Mouse (Mus musculus) kidney, embryonic 15.5 days (tissue): ENCODE data around the gene Tbc1d23. TPM values are rescaled to one million over a fixed set of nuclear protein-coding genes. Genes with fewer than 3 reads are reported as not detected.

Source experiments
- ATAC-seq: fragments of 200-750 bp; cut with Nextera tagmentation; replicated peaks from 2 replicates; pipeline ENCODE4 v1.8.0; 2017; ENCODE audit warnings: moderate TSS enrichment; ENCODE audit not compliant: low FRiP score
- H3K27ac ChIP-seq: fragments of 300-500 bp; sonication (generic); 2 replicates; pipeline ENCODE4 v1.5.1; 2015; ENCODE audit warnings: mild to moderate bottlenecking, inconsistent platforms
- H3K27me3 ChIP-seq: fragments of 300-500 bp; sonication (generic); 2 replicates; pipeline ENCODE4 v1.6.1; 2015; ENCODE audit warnings: inconsistent platforms
- H3K36me3 ChIP-seq: fragments of 300-500 bp; sonication (generic); 2 replicates; pipeline ENCODE4 v1.6.1; 2015; ENCODE audit warnings: inconsistent platforms
- H3K4me1 ChIP-seq: fragments of 300-500 bp; sonication (generic); 2 replicates; pipeline ENCODE4 v1.6.1; 2015; ENCODE audit warnings: inconsistent platforms
- H3K4me2 ChIP-seq: fragments of 300-500 bp; sonication (generic); 2 replicates; pipeline ENCODE4 v1.6.1; 2015; ENCODE audit warnings: moderate library complexity, mild to moderate bottlenecking, inconsistent platforms
- H3K4me3 ChIP-seq: fragments of 300-500 bp; sonication (generic); replicated peaks from 2 replicates; pipeline ENCODE4 v1.5.1; 2015; ENCODE audit warnings: mild to moderate bottlenecking, inconsistent platforms
- H3K9ac ChIP-seq: fragments of 300-500 bp; sonication (generic); 2 replicates; pipeline ENCODE4 v1.6.1; 2015; ENCODE audit warnings: mild to moderate bottlenecking, inconsistent platforms
- H3K9me3 ChIP-seq: fragments of 300-500 bp; sonication (generic); replicated peaks from 2 replicates; pipeline ENCODE4 v1.6.1; 2016; ENCODE audit warnings: inconsistent platforms
- WGBS: fragments of 180-500 bp; shearing (Covaris S2); methylation state at CpG from one replicate; pipeline ENCODE4 v1.1.7; 2015; ENCODE audit warnings: mixed read lengths; 5-methylcytosine and 5-hydroxymethylcytosine counted together
- polyA plus RNA-seq: library from polyadenylated mRNA; unstranded; fragments of >200 nt; fragmentation: Nextera tagmentation; extraction: Ambion mirVana; gene quantifications from 2 replicates; pipeline ENCODE4 v1.2.1, GENCODE M21; 2015

Tbc1d23 gene
- polyA plus RNA-seq, 1 experiment from 2014 or later = 25.6 TPM

DNA sequence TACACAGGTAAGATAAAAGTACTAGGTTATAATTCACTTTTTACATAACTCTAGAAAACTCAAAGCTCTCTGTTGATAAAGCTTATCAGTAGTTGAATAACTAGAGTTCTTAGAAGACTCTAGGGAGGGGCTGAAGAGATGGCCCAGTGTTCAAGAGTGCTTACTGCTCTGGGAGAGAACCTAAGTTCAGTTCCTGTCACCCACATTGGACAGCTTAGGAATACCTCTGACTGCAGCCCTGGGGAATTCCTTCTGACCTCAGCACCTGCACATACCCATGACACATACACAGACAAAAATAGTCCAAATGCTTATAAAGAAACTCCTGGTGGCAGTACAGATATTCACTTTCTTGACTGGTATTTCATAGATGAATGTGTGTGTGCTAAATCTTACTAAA lies 75.4 kb downstream of the Tbc1d23 start:
- Histone ChIP-seq H3K4me1 (no peaks in the 10 kb centered on the region), H3K27me3 (no peaks in the 10 kb centered on the region), H3K36me3 (peaks cover 86% of the 10 kb centered on the region), H3K9me3 (no peaks in the 10 kb centered on the region), H3K4me3 (no peak overlapping the region), H3K4me2 (no peak overlapping the region), H3K9ac (no peak overlapping the region), H3K27ac (no peak overlapping the region)
- no peak for ATAC-seq

DNA sequence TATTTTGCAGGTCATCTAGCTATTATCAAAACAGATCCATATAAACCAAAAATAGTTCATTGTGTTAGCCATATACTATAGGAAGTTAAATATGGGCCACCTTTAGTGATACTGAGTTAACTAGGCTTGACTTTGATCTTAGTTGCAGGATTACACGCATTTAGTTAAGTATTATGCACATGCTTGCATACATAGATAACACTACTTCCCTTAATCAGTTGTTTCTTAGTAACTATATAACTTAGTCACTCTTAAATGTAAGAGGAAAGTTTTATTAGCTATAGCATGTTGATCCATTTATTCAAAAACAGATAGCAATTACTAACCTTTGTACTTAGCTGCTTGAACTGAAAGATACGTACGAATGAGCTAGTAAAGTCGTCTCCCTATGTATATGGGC lies 79.9 kb downstream of the Tbc1d23 start:
- no peak overlapping the region for H3K27ac ChIP-seq
- no peaks in the 10 kb centered on the region for H3K27me3 ChIP-seq
- H3K36me3 ChIP-seq = peaks cover 79% of the 10 kb centered on the region
- no peak for ATAC-seq
- no peaks in the 10 kb centered on the region for H3K9me3 ChIP-seq
- H3K9ac ChIP-seq = no peak overlapping the region
- no peak overlapping the region for H3K4me2 ChIP-seq
- H3K4me3 ChIP-seq = no peak overlapping the region
- WGBS = 94% methylated on average over 4 of the region's 4 CpGs
- no peaks in the 10 kb centered on the region for H3K4me1 ChIP-seq

DNA sequence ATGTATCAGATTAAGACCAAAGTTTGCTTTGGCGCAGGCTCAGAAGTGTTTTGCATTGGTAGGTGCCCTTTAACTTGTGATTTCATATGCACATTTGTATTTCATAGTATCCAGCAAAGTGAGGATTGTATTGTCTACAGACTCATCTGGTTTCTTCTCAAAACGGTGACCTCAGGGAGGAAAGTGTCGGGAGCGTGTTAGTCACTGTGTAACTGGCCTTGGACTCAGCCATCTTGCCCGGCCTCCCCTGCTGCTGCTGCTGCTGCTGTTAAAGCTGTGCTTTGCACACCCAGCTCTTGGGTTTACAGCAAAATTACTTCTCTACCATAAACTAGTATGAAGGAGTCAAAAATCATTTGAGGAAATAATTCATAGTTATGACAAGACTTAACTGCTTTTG lies 86.6 kb downstream of the Tbc1d23 start:
- Histone ChIP-seq H3K4me3 (no peak overlapping the region), H3K27me3 (no peaks in the 10 kb centered on the region), H3K9ac (no peak overlapping the region), H3K9me3 (no peaks in the 10 kb centered on the region), H3K27ac (no peak overlapping the region), H3K36me3 (peaks cover 72% of the 10 kb centered on the region), H3K4me1 (no peaks in the 10 kb centered on the region), H3K4me2 (no peak overlapping the region)
- no peak for ATAC-seq
- WGBS = 88% methylated on average over 5 of the region's 5 CpGs

DNA sequence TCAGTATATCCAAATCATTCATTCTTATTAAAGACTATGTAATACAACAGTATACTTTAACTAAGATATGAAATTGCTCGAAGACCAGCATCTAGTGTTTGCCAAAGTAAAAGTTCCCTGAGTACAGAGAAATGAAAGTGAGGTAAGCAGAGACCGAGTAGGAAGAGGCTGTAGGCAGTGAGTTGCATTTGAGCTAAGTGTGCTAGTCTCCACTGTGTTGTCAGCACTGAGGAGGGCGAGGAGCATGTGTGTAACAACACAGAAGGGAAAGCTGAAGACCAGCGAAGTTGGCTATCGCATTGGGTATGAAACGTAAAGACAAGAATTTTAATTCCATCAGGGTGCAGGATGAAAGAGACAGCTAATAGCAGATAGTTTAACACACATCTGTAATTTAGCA lies 97.7 kb downstream of the Tbc1d23 start:
- no peak for ATAC-seq
- Histone ChIP-seq H3K4me2 (no peak overlapping the region), H3K9ac (no peak overlapping the region), H3K4me1 (0 out of 2 replicates have a peak, but pooled peaks cover 4% of the 10 kb centered on the region), H3K4me3 (no peak overlapping the region), H3K36me3 (peaks cover 48% of the 10 kb centered on the region), H3K27me3 (no peaks in the 10 kb centered on the region), H3K27ac (no peak overlapping the region), H3K9me3 (no peaks in the 10 kb centered on the region)
- 93% methylated on average over 6 of the region's 6 CpGs for WGBS

DNA sequence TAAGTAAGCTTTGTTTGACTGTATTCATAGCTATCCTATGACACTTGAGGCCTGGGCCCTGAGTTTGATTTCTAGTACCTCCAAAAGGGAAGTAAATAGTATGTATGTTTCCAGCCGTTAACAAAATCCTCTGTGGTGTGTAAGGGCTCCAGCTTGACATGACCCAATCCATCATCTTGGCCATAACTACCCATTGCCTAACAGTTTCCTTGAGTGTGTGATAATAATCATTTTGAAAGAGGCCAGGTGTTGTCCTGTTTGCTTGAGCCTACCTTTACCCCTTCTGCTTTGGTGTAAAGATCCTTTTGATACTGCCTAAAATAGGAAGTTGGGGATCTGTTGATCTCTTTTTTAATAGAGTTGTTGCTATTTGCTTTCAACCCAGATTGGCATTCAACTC lies 99.0 kb downstream of the Tbc1d23 start:
- peaks cover 41% of the 10 kb centered on the region for H3K36me3 ChIP-seq

DNA sequence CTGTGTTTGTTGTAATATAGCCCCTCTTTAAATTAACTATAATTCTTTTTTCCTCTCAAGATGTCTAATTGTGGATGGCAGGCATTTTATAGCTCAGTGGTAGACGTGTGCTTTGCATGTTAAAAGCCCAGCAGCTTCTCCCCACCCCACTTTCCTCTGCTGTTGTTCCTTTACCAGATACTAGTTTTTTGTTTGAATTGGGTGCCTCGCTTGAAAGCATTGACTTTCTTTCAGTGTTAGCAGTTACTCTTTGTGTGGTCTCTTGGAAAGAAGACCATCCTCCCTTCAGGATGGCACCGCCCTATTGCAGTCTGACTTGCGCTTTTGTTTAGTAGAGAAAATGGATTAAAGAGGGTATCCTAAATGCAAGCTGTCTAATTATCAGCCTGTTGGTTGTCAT lies 99.8 kb downstream of the Tbc1d23 start:
- Histone ChIP-seq H3K27me3 (no peaks in the 10 kb centered on the region), H3K4me1 (0 out of 2 replicates have a peak, but pooled peaks cover 4% of the 10 kb centered on the region), H3K4me2 (no peak overlapping the region), H3K36me3 (peaks cover 35% of the 10 kb centered on the region), H3K27ac (no peak overlapping the region), H3K9me3 (no peaks in the 10 kb centered on the region), H3K9ac (no peak overlapping the region), H3K4me3 (no peak overlapping the region)
- no peak for ATAC-seq
- 83% methylated on average over 4 of the region's 4 CpGs for WGBS

More for the DNA sequence above, 99.0 kb downstream of the Tbc1d23 start:
- Histone ChIP-seq H3K9ac (no peak overlapping the region), H3K4me2 (no peak overlapping the region), H3K4me1 (0 out of 2 replicates have a peak, but pooled peaks cover 4% of the 10 kb centered on the region), H3K4me3 (no peak overlapping the region), H3K27ac (no peak overlapping the region), H3K27me3 (no peaks in the 10 kb centered on the region), H3K9me3 (no peaks in the 10 kb centered on the region)
- 65% methylated on average over 1 of the region's 1 CpGs for WGBS
- no peak for ATAC-seq

DNA sequence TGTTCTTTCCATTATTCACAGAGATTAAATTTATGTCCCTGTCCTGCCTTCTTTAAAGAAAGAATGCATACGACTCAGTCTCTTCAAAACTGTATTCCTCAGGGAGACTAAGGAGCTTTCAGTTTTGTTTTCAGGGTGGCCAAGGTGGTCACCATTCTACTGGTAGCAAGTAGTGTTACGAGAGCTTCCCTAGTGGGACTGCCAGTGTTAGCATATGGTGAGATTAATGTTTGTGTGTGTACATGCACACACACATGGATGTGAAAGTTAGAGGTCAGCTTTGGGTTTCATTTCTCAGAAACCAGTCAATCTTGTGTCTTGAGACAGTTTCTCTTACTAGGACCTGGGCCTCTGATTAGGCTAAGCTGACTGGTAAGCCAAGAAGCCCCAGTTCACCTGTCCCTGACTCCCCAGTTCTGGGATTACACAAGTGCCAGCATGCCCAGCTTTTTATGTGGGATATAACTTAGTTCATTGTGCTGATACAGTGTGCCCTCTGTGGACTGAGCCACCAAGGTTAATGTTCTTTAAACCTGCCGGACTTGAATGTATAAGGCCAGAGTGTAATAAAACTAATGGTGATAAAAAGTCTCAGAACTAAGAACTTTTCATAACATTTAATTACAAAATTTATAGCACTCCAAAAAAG lies 100.4 kb downstream of the Tbc1d23 start:
- H3K27me3 ChIP-seq = no peaks in the 10 kb centered on the region
- H3K4me3 ChIP-seq = no peak overlapping the region
- no peak overlapping the region for H3K27ac ChIP-seq
- H3K9ac ChIP-seq = no peak overlapping the region
- 0 out of 2 replicates have a peak, but pooled peaks cover 4% of the 10 kb centered on the region for H3K4me1 ChIP-seq
- 67% methylated on average over 3 of the region's 3 CpGs for WGBS
- no peaks in the 10 kb centered on the region for H3K9me3 ChIP-seq
- ATAC-seq = no peak
- H3K4me2 ChIP-seq = no peak overlapping the region
- peaks cover 29% of the 10 kb centered on the region for H3K36me3 ChIP-seq

DNA sequence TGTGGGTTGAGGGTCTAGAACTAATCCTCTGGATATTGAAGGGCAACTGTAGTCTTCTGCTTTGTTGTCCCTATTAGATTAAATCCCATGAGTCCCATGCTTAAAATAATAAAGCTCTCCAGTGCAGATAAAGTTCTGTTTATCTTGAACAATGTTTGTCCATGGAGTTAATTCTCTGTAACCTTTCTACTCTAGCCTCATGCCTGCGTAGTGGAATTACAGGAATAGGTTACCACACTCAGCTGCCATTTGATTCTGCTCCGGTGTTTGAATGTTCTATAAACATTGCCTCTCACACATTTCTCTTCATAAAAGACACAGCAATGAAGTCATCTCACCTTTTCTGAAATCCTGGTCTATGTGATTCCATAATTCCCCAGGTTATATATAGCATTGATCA lies 103.5 kb downstream of the Tbc1d23 start:
- Histone ChIP-seq H3K36me3 (peaks cover 5% of the 10 kb centered on the region; the same call in 1 of the 2 replicates), H3K4me2 (no peak overlapping the region), H3K9ac (no peak overlapping the region), H3K9me3 (no peaks in the 10 kb centered on the region), H3K4me3 (no peak overlapping the region), H3K27me3 (no peaks in the 10 kb centered on the region), H3K27ac (no peak overlapping the region), H3K4me1 (peaks cover 15% of the 10 kb centered on the region)
- ATAC-seq = no peak
- 70% methylated on average over 2 of the region's 2 CpGs for WGBS

DNA sequence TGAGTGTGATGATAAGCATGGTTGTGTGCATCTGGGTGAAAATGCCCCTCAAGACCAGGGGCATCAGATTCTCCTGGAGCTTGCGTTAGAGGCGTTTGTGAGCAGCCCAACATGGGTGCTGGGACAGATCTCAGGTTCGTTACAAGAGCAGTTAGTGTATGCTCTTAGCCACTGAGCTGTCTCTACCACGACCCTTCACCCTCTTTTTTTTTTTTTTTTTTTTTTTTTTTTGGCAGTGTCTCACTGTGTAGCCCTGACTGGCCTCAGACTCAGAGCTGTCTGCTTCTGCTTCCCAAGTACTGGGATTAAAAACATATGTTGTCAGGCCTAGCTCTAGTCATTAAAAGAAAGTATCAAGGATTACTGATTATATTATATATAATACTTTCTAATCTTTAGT lies 105.0 kb downstream of the Tbc1d23 start:
- Histone ChIP-seq H3K36me3 (peaks cover 5% of the 10 kb centered on the region; the same call in 1 of the 2 replicates), H3K9ac (no peak overlapping the region), H3K4me2 (no peak overlapping the region), H3K4me1 (peaks cover 19% of the 10 kb centered on the region), H3K9me3 (no peaks in the 10 kb centered on the region), H3K27me3 (no peaks in the 10 kb centered on the region), H3K27ac (no peak overlapping the region), H3K4me3 (no peak overlapping the region)
- no peak for ATAC-seq
- 64% methylated on average over 4 of the region's 4 CpGs for WGBS

DNA sequence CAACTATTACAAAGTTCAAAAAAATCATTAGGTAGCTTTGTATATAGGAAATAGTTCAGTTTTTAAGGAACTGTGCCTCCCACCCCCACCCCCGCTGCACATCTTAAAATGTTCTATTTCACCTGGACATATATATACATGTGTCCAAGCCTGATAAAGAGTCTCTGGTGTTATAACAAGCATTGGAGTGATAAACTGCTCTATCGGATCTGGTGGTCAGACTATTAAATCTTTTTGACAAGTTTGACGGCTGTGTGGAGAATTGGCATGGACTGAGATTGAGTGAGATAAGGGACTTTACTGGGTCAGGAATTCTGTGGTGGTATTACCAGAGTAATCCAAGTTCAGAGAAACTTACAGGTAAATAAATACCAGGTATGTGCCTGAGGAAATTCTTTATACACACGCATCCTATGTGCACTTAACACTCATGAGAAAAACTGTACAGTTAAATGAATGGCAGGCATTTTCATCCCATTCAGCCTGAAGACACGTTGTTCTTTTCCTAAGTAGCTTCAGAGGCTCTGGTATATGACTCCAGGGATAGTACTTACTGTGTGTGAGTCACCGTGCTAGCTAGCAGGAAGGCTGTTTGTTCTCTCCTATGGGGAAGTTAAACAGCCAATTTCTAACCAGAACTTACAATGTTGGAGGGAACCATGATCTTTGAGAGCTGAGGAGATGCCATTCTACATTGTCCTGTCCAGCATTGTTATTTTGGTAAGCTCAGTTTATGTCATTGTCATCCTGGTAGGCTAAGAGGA lies 108.4 kb downstream of the Tbc1d23 start:
- peak overlapping the region; percentile 72 for H3K4me2 ChIP-seq
- peaks cover 5% of the 10 kb centered on the region; the same call in 1 of the 2 replicates for H3K36me3 ChIP-seq
- peak overlapping the region; percentile 100 for H3K4me3 ChIP-seq
- no peaks in the 10 kb centered on the region for H3K9me3 ChIP-seq
- H3K27me3 ChIP-seq = no peaks in the 10 kb centered on the region
- ATAC-seq = no peak
- peaks cover 15% of the 10 kb centered on the region for H3K4me1 ChIP-seq
- 38% methylated on average over 6 of the region's 6 CpGs for WGBS
- no peak overlapping the region for H3K27ac ChIP-seq
- peak overlapping the region; percentile 98 for H3K9ac ChIP-seq

DNA sequence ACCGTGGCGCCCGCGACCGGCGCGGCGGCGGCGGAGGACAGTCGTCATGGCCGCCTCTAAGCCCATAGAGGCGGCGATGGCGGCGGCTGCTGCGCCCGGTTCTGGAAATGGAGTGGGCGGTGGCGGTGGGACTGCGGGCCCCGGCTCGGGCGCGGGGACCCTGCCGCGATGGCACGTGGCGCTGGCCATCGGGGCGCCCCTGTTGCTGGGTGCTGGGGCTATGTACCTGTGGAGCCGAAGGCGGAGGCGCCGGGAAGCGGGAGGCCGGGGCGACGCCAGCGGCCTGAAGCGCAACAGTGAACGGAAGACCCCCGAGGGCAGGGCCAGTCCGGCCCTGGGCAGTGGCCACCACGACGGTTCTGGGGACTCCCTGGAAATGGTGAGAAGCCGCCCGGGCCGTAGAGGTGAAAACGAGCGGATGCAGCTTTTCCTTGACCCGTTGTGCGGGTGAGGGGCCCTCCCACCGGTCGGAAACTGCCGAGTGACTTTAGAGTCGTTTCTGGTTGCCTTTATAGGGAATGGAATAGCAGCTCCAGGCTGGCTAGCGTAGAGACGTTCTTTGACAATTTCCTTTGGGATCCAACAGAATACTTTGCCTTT lies 109.4 kb downstream of the Tbc1d23 start:
- Histone ChIP-seq H3K4me3 (peak overlapping the region; percentile 100), H3K9ac (peak overlapping the region; percentile 98), H3K27ac (peak overlapping the region; percentile 94), H3K4me2 (peak overlapping the region; percentile 72), H3K36me3 (no peaks in the 10 kb centered on the region), H3K9me3 (no peaks in the 10 kb centered on the region), H3K4me1 (peaks cover 15% of the 10 kb centered on the region), H3K27me3 (0 out of 2 replicates have a peak, but pooled peaks cover 2% of the 10 kb centered on the region)
- ATAC-seq = peak; percentile 57; the same call in 1 of the 2 replicates
- under 1% methylated on average over 59 of the region's 59 CpGs for WGBS
